ENCODE assay signal across 19 mouse cellular contexts in genomic region chr3:85741767-85742166, GRCm38 (mm10).
"Had no signal": no experiment of that assay in that cellular context is flagged by ENCODE, and none has a peak within 500 bp of the region (broad histone marks: within the 10 kb centered on the region; RNA-seq: fewer than 3 reads in every experiment).

No protein-coding gene starts in this region.

- H3K27ac ChIP-seq: kidney, postnatal 0 days; limb, embryonic 12.5 days; limb, embryonic 15.5 days; neural tube, embryonic 12.5 days; neural tube, embryonic 15.5 days; stomach, embryonic 15.5 days had no signal

- H3K9me3 ChIP-seq: limb, embryonic 12.5 days; limb, embryonic 15.5 days; neural tube, embryonic 12.5 days; neural tube, embryonic 15.5 days; stomach, embryonic 15.5 days had no signal

- H3K36me3 ChIP-seq: limb, embryonic 12.5 days; limb, embryonic 15.5 days; neural tube, embryonic 12.5 days; neural tube, embryonic 15.5 days; stomach, embryonic 15.5 days had no signal

- ATAC-seq: intestine, postnatal 0 days had no signal

- DNase-seq: kidney, adult 2 months; kidney, postnatal 25 days; left cerebral cortex, postnatal 4 days; lung, adult 2 months; lung, postnatal 14 days; lung, postnatal 4 days; midbrain, embryonic 14.5 days; retina, postnatal 1 day; right cerebral cortex, postnatal 25 days; spleen, adult 18-20 months; thymus, postnatal 25 days had no signal

- H3K4me1 ChIP-seq: neural tube, embryonic 12.5 days; neural tube, embryonic 15.5 days; stomach, embryonic 15.5 days had no signal

- H3K4me3 ChIP-seq: limb, embryonic 12.5 days; limb, embryonic 15.5 days; neural tube, embryonic 12.5 days; neural tube, embryonic 15.5 days; stomach, embryonic 15.5 days had no signal

- H3K9ac ChIP-seq: limb, embryonic 12.5 days; limb, embryonic 15.5 days; neural tube, embryonic 12.5 days; neural tube, embryonic 15.5 days; stomach, embryonic 15.5 days had no signal

- H3K4me2 ChIP-seq: limb, embryonic 12.5 days; limb, embryonic 15.5 days; midbrain, embryonic 11.5 days; neural tube, embryonic 12.5 days; neural tube, embryonic 15.5 days; stomach, embryonic 15.5 days had no signal

- H3K27me3 ChIP-seq: limb, embryonic 12.5 days; limb, embryonic 15.5 days; neural tube, embryonic 12.5 days; neural tube, embryonic 15.5 days; stomach, embryonic 15.5 days had no signal
